Mouse (Mus musculus) cerebellum, adult 2 months (tissue): ENCODE measurements at regions not wholly inside any gene's neighbourhood (a gene's known extent, or its start where the extent isn't known, plus 50 kb on each side); places are given as distances from the start of the nearest gene placed in this dataset.

Experiments used
- DNase-seq, 2 experiments: peaks; one replicate each; pipeline ENCODE4 v3.0.0; 2021
- H3K27ac ChIP-seq: fragments of 200-500 bp; 2 replicates; pipeline ENCODE4 v1.5.1; 2012; ENCODE audit warnings: low read length, control low read depth, inconsistent platforms; ENCODE audit not compliant: insufficient read depth
- H3K27me3 ChIP-seq: fragments of 200-500 bp; 2 replicates; pipeline ENCODE4 v1.6.1; 2012; ENCODE audit warnings: inconsistent platforms, mild to moderate bottlenecking, low read length, moderate library complexity; ENCODE audit not compliant: control insufficient read depth, insufficient read depth
- H3K4me1 ChIP-seq: fragments of 200-500 bp; 2 replicates; pipeline ENCODE4 v1.6.1; 2011; ENCODE audit warnings: low read length; ENCODE audit not compliant: control insufficient read depth, insufficient read depth
- H3K4me3 ChIP-seq: fragments of 200-500 bp; replicated peaks from 2 replicates; pipeline ENCODE3; 2011; ENCODE audit warnings: mild to moderate bottlenecking, low read depth, low read length, control low read depth; ENCODE audit not compliant: insufficient read depth
- CTCF ChIP-seq: fragments of 200-500 bp; IDR thresholded peaks from 2 replicates; pipeline ENCODE4 v1.5.1; 2011; ENCODE audit warnings: low read depth, mild to moderate bottlenecking, control low read depth, low read length, moderate library complexity, borderline replicate concordance; ENCODE audit not compliant: insufficient read depth
- POLR2A ChIP-seq: fragments of 200-500 bp; IDR thresholded peaks from 2 replicates; pipeline ENCODE4 v1.6.1; 2011; ENCODE audit warnings: low read length, control low read depth, borderline replicate concordance; ENCODE audit not compliant: insufficient read depth
- WGBS: fragments of 180-500 bp; shearing (Covaris S2); methylation state at CpG from one replicate; pipeline ENCODE4 v1.1.7; 2018; 5-methylcytosine and 5-hydroxymethylcytosine counted together

DNA sequence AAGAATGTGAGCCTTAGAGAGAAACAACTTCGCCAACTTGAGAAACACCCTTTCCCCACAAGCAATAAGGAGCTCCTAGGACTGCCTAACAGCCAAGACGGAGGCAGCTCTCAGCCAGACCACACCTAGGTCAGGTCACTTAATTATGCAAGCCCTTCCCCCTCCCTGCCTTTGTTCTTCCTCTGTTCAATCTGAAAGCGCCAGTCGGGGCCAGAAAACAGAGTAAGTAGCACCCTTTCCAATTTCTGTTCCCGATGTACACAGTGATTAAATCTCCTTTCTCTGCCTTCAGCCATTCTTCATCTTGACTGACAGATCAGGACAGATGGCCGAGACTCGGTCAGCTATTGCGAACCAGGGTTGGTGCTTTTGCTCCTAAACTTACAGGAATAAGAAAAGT is 177.0 kb upstream of the Sfrp2 start:
- TF ChIP-seq POLR2A (no peak), CTCF (no peak)
- Histone ChIP-seq H3K27me3 (no peaks in the 10 kb centered on the region; the same call in 1 of the 2 replicates), H3K4me3 (no peak overlapping the region), H3K27ac (no peak overlapping the region), H3K4me1 (no peaks in the 10 kb centered on the region)
- DNase-seq: no peak
- WGBS: 23% methylated on average over 8 of the region's 8 CpGs

DNA sequence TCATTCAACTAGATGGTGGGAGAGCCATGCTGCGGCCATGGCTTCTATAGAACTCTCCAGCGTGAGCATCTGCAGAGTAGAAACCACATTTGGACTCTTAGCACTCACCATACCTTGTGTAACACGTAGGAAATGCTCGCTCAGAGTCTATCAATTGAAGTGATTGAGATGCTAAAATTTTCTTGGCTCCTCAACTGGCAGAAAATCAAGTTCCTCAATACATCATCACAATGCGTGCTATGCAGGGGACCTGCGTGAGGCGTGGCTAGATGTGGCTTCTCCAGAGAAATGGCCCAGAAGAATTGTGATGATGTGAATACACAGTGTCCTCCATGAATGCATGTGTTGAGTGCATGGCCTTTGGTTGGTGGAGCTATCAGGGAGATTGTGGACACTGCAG is 174.9 kb upstream of the Sfrp2 start:
- Histone ChIP-seq H3K27ac (no peak overlapping the region), H3K4me3 (no peak overlapping the region), H3K27me3 (no peaks in the 10 kb centered on the region), H3K4me1 (no peaks in the 10 kb centered on the region)
- 96% methylated on average over 7 of the region's 7 CpGs for WGBS
- no peak for TF ChIP-seq POLR2A
- DNase-seq: no peak

DNA sequence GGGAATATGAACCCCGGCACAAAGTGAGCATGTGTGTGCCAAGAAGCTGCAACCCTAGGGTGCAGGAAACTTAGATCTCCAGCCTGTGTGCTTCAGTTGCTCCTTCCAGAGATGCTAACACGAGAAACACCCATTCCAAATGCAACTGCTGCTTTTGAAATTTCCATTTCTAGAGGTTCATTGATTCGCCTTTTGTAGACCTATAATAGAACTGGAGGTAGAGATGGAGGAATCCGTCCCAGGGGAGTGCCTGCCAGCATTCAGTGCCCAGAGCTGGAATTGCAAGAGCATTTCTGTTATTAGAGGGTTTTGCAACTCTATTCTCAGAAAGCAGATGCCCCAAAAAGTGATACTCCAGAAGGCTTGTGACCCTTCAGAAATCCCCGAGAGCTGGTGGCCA is 172.8 kb upstream of the Sfrp2 start:
- DNase-seq: no peak
- Histone ChIP-seq H3K4me3 (no peak overlapping the region), H3K27me3 (no peaks in the 10 kb centered on the region; the same call in 1 of the 2 replicates), H3K4me1 (no peaks in the 10 kb centered on the region), H3K27ac (no peak overlapping the region)
- no peak for TF ChIP-seq POLR2A
- no peak for TF ChIP-seq CTCF
- 70% methylated on average over 5 of the region's 5 CpGs for WGBS

DNA sequence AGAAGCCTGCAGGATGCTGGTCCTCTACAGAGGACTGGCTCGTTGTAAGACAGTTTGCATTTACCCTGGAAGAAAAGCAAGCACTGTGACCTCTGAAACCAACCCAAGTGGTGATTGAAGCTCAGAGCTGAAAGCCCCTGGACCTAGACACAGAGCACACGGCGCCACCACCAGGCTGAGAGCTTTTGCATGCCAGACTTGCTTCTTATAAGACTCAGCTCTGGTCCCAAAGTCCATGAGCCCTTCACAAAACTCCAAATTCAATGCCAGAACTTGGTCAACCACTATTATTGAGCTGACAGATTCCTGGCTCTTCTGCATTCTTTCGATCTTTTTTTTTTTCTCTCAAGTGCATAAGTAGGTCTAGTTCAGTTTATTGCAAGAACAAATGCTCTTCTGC is 164.6 kb upstream of the Sfrp2 start:
- Histone ChIP-seq H3K27ac (no peak overlapping the region), H3K4me1 (no peaks in the 10 kb centered on the region), H3K4me3 (no peak overlapping the region), H3K27me3 (no peaks in the 10 kb centered on the region; the same call in 1 of the 2 replicates)
- WGBS: 23% methylated on average over 4 of the region's 4 CpGs
- TF ChIP-seq POLR2A (no peak), CTCF (no peak)
- DNase-seq: peak in 1 of 2 experiments; percentile 2

DNA sequence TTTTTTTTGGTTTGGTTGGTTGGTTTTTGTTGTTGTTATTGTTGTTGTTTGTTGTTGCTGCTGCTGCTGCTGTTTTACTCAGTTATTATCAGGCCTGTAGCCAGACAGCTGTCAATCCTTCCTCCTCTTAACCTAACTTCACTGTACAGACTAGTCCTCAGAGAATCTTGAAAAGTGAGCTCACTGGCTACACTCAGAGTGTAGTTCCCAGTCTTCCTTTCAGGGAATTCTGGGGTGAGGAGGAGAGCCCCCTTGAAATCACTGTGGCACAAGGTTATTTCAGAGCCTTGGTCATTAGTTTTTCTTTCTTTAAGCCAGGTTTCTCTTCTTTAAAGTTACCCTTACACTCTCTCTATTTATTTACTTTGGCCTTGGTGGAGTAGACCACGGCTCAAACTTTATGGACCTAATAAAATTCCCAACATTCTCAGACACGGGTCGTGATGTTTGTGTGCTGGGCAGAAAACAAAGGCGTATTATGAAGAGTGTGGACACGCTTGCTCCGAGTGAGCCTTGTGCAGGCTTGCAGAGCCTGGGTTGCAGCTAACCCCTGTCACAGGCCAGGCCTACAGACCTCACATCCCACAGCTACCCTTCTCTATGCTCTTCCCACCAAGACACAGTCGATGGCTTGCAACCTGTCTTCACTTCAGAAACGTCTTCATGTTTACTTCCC is 156.9 kb upstream of the Sfrp2 start:
- Histone ChIP-seq H3K27me3 (no peaks in the 10 kb centered on the region), H3K27ac (no peak overlapping the region), H3K4me3 (no peak overlapping the region), H3K4me1 (no peaks in the 10 kb centered on the region)
- 64% methylated on average over 8 of the region's 8 CpGs for WGBS
- no peak for DNase-seq
- no peak for TF ChIP-seq POLR2A
- no peak for TF ChIP-seq CTCF

DNA sequence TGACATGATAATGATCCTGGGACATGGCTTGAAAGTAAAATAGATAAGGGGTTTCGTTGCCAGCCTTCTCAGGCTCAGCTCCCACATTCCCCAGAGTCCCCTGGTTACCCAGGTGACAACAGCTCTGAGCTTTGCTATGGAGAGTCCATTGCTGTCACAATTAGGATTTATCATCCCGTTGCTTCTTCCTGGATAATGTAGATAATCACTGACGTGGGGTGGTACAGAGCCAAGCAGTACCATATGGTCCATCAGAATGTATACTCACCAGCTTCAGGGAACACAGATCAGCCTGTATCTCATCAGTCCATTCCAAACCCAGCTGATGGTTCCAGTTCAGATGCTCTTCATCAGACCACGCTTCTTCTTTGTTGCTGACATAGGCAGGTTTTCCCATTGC is 145.7 kb upstream of the Sfrp2 start:
- Histone ChIP-seq H3K27ac (no peak overlapping the region), H3K4me1 (no peaks in the 10 kb centered on the region), H3K27me3 (no peaks in the 10 kb centered on the region; the same call in 1 of the 2 replicates), H3K4me3 (no peak overlapping the region)
- DNase-seq: peak in 1 of 2 experiments; percentile 1
- whole genome bisulfite sequencing: 11% methylated on average over 4 of the region's 4 CpGs
- no peak for TF ChIP-seq CTCF
- TF ChIP-seq POLR2A: no peak

DNA sequence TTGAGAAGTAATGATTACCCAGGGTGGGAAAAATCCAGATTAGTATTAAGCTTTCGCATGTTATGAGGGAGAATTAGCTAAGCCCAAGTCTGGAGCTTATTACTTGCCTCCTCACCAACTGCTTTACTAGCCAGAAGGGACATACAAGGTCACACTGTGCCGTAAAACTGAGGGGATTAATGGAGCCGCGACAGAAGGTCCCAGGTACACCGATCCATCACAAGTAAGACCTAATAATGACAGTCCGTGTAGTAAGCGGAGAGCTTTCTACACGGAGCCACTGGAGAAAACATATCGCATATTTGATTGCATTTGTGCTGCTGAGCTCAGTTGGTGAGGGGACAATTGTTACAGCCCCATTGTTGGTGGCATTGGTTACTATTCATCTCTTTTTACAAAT is 133.1 kb upstream of the Sfrp2 start:
- 89% methylated on average over 9 of the region's 9 CpGs for WGBS
- no peak for TF ChIP-seq POLR2A
- TF ChIP-seq CTCF: no peak
- no peak for DNase-seq
- Histone ChIP-seq H3K4me1 (no peaks in the 10 kb centered on the region), H3K4me3 (no peak overlapping the region), H3K27ac (no peak overlapping the region), H3K27me3 (no peaks in the 10 kb centered on the region)

DNA sequence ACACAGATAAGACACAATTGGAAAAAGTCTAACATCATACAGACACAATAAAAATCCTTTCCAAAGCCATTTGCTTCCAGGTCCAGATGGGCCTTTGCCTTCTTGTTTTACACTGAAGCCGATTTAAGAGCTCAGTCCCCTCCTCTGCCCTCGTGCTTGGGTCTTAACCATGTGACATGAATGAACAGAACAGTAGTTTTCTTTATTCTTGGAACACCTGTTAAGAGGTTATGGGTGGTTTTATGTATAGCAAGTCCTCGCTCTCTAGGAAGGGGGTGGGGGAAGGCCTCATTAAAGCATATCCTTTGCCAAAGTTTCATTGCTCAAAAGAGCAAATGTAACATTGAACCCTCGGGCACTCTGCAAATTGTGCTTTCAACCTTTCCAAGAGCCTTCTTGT is 125.7 kb upstream of the Sfrp2 start:
- Histone ChIP-seq H3K4me1 (no peaks in the 10 kb centered on the region), H3K27me3 (no peaks in the 10 kb centered on the region), H3K27ac (no peak overlapping the region), H3K4me3 (no peak overlapping the region)
- DNase-seq: no peak
- WGBS: 56% methylated on average over 4 of the region's 4 CpGs
- TF ChIP-seq CTCF: no peak
- TF ChIP-seq POLR2A: no peak
